Mouse (Mus musculus): Measurements from ENCODE around the gene Psmb3. TPM values are rescaled to one million over a fixed set of nuclear protein-coding genes. Genes with fewer than 3 reads are reported as not detected.

Gene Psmb3
- total and polyA plus RNA-seq, 3 experiments: 560 to 1,251 (median 863) TPM

DNA sequence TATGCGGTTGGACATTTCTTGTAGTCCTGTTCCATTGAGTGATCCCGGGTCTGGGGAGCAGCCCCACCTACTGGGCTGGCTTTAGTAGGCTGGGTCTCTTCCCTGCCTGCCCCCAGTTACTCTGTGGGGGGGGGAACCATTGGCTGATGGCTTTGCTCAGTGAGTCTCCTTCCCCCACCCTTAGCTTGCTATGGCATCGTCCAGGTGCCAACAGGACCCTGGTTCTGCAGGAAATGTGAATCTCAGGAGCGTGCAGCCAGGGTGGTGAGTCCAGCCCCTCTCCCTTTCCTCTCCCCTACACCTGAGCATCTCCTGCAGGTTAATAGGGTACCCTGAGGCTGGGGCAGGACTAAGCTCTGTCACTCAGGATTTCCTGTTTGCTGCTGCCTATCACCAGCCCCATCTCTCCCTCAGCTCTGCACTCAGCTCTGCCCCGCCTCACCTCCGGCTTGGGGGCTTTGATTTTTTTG is 38.4 kb upstream of the Psmb3 start:
- H3K36me3 ChIP-seq (replicated peaks in 1 of 2; ENCODE audit: control insufficient read depth in 1 of 2, insufficient read depth in 1 of 2, low read length in 1 of 2): peaks cover 44 to 51% of the 10 kb centered on the region in 2 experiments
- H3K27ac ChIP-seq (ENCODE audit: insufficient read depth, low read depth): no peak overlapping the region
- H3K9me3 ChIP-seq (replicated peaks; ENCODE audit: low read length): peaks cover 5% of the 10 kb centered on the region
- H3K4me3 ChIP-seq (replicated peaks in 1 of 3; ENCODE audit: low read depth in 2 of 3, low read length in 2 of 3, poor library complexity in 1 of 3): peak overlapping the region; percentile 54 to 96 (median 82)
- peak; percentile 37 for DNase-seq (ENCODE audit: extremely low read depth)
- dilution Hi-C loops (cut with MboI; ENCODE audit: extremely low pct_ligation_motif_present, extremely low pct_unique_long_range_greater_than_20kb, low sequenced_read_pairs) (no loop called here), in situ Hi-C loops (cut with MboI; ENCODE audit: low pct_ligation_motif_present, low pct_unique_long_range_greater_than_20kb, low sequenced_read_pairs) (loop anchor here (5.0 kb wide), 1 partner anchor 33 kb away; no protein-coding TSS in a partner anchor)
- H3K27me3 ChIP-seq (replicated peaks): no peaks in the 10 kb centered on the region
- H3K79me2 ChIP-seq (replicated peaks; ENCODE audit: control insufficient read depth, extremely low read depth, insufficient read depth, poor library complexity, severe bottlenecking): peaks cover 44% of the 10 kb centered on the region
- peaks cover 11 to 31% of the 10 kb centered on the region in 2 experiments for H3K4me1 ChIP-seq (ENCODE audit: control insufficient read depth in 1 of 2, insufficient read depth in 2 of 2)
- peak overlapping the region; percentile 89 for H3K9ac ChIP-seq (ENCODE audit: insufficient read depth, low read depth)
- peak overlapping the region; percentile 85 for H3K4me2 ChIP-seq (ENCODE audit: insufficient read depth, low read depth, poor library complexity, severe bottlenecking)
- TF ChIP-seq CHD1 (IDR thresholded peaks at IDR 0.05; ENCODE audit: low read depth, low read length) (no peak), SIN3A (IDR thresholded peaks at IDR 0.05; ENCODE audit: low read length) (no peak; the same call in 1 of the 2 replicates), IRF4 (IDR thresholded peaks at IDR 0.05; ENCODE audit: low read depth, low read length) (peak; percentile 29; the same call in 1 of the 2 replicates), MAZ (IDR thresholded peaks at IDR 0.05; ENCODE audit: low read depth, low read length) (peak; percentile 83), SMC3 (IDR thresholded peaks at IDR 0.05; ENCODE audit: low read depth, low read length) (peak; percentile 42; the same call in 1 of the 2 replicates), CHD2 (IDR thresholded peaks at IDR 0.05; ENCODE audit: low read length) (peak; percentile 53; the same call in 1 of the 2 replicates), CTCF (conservative IDR thresholded peaks at IDR 0.05 in 1 of 2, IDR thresholded peaks at IDR 0.05 in 1 of 2; ENCODE audit: low read depth in 2 of 2, low read length in 2 of 2) (peak in 1 of 2 experiments; percentile 56; a peak in 2 of 4 replicates), RAD21 (IDR thresholded peaks at IDR 0.05; ENCODE audit: low read depth, low read length) (peak; percentile 34)

DNA sequence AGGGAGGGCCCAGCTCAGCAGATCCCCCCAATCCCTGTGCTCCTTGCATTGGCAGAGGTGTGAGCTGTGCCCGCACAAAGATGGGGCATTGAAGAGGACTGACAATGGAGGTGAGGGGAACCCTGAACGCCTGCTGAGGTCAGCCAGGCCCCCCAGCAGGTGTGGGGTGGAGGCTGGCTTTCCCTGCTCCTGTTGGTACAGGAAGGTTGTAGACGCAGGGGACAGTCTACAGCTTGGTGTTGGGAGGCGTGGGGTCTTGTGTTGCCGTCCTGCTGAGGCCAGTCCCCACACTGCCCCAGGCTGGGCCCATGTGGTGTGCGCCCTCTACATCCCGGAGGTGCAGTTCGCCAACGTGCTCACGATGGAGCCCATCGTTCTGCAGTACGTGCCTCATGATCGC is 37.8 kb upstream of the Psmb3 start:
- dilution Hi-C loops (cut with MboI; ENCODE audit: extremely low pct_ligation_motif_present, extremely low pct_unique_long_range_greater_than_20kb, low sequenced_read_pairs): no loop called here
- in situ Hi-C loops (cut with MboI; ENCODE audit: low pct_ligation_motif_present, low pct_unique_long_range_greater_than_20kb, low sequenced_read_pairs): loop anchor here (5.0 kb wide), 1 partner anchor 33 kb away; no protein-coding TSS in a partner anchor
- peaks cover 11 to 36% of the 10 kb centered on the region in 2 experiments for H3K4me1 ChIP-seq (ENCODE audit: control insufficient read depth in 1 of 2, insufficient read depth in 2 of 2)
- H3K36me3 ChIP-seq (replicated peaks in 1 of 2; ENCODE audit: control insufficient read depth in 1 of 2, insufficient read depth in 1 of 2, low read length in 1 of 2): peaks cover 50 to 57% of the 10 kb centered on the region in 2 experiments
- peaks cover 44% of the 10 kb centered on the region for H3K79me2 ChIP-seq (replicated peaks; ENCODE audit: control insufficient read depth, extremely low read depth, insufficient read depth, poor library complexity, severe bottlenecking)
- no peak overlapping the region for H3K9ac ChIP-seq (ENCODE audit: insufficient read depth, low read depth)
- no peak for DNase-seq (ENCODE audit: extremely low read depth)
- TF ChIP-seq ELF1 (IDR thresholded peaks at IDR 0.05; ENCODE audit: low read depth, low read length) (no peak), PAX5 (IDR thresholded peaks at IDR 0.05; ENCODE audit: low read length) (no peak), E2F4 (IDR thresholded peaks at IDR 0.05; ENCODE audit: insufficient replicate concordance, low read depth, low read length) (no peak), KAT2A (IDR thresholded peaks at IDR 0.05; ENCODE audit: insufficient replicate concordance, low read length) (no peak), MEF2A (IDR thresholded peaks at IDR 0.05; ENCODE audit: borderline replicate concordance, low read depth, low read length) (no peak), TBP (conservative IDR thresholded peaks at IDR 0.05; ENCODE audit: low read depth, low read length) (no peak), CHD1 (IDR thresholded peaks at IDR 0.05; ENCODE audit: low read depth, low read length) (no peak), MAFK (IDR thresholded peaks at IDR 0.05; ENCODE audit: insufficient replicate concordance, low read length) (no peak), USF2 (conservative IDR thresholded peaks at IDR 0.05; ENCODE audit: low read depth, low read length) (no peak), GABPA (IDR thresholded peaks at IDR 0.05; ENCODE audit: insufficient replicate concordance, low read depth, low read length) (no peak), ZNF384 (IDR thresholded peaks at IDR 0.05; ENCODE audit: low read depth, low read length) (no peak)
- H3K27me3 ChIP-seq (replicated peaks): no peaks in the 10 kb centered on the region
- peak overlapping the region in 1 of 3 experiments; percentile 15 for H3K4me3 ChIP-seq (replicated peaks in 1 of 3; ENCODE audit: low read depth in 2 of 3, low read length in 2 of 3, poor library complexity in 1 of 3)
- peaks cover 5% of the 10 kb centered on the region for H3K9me3 ChIP-seq (replicated peaks; ENCODE audit: low read length)
- H3K27ac ChIP-seq (ENCODE audit: insufficient read depth, low read depth): peak overlapping the region; percentile 7; the same call in 1 of the 2 replicates
- peak overlapping the region; percentile 85; the same call in 1 of the 2 replicates for H3K4me2 ChIP-seq (ENCODE audit: insufficient read depth, low read depth, poor library complexity, severe bottlenecking)

All from CH12.LX (cell line).